Mouse (Mus musculus) G1E (cell line): ENCODE results near the gene Lrrc8d.

Source experiments
- CTCF ChIP-seq: IDR thresholded peaks from 2 replicates; pipeline ENCODE4 v1.5.1; 2012; ENCODE audit warnings: low read depth, low read length, inconsistent platforms, mixed read lengths
- GATA1 ChIP-seq: IDR thresholded peaks from 2 replicates; pipeline ENCODE4 v1.6.1; 2012; ENCODE audit warnings: borderline replicate concordance, low read length, inconsistent platforms, mixed read lengths
- GATA2 ChIP-seq: IDR thresholded peaks from 2 replicates; pipeline ENCODE4 v1.6.1; 2012; ENCODE audit warnings: low read depth, low read length, inconsistent platforms, borderline replicate concordance
- POLR2AphosphoS5 ChIP-seq: IDR thresholded peaks from 2 replicates; pipeline ENCODE4 v1.6.1; 2012; ENCODE audit warnings: low read depth, low read length, inconsistent platforms; ENCODE audit not compliant: insufficient replicate concordance

DNA sequence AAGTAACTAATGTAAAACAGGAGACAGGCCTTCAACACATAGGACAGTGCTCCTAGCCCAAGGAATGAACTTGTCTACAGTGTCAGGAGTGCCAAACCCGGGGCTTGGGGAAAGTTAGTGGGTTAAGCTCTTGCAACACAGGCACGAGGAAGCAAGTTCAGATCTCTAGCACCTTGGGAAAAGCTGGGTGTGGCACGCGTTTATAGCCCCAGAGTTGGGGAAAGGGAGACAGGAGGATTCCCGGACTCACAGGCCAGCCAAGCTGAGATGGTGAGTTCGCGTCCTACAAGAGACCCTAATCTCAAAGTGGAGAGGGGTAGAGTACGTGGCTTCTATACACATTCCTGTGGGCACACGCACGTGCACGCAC lies 3.5 kb downstream of the Lrrc8d start:
- TF ChIP-seq GATA1 (no peak), CTCF (no peak), POLR2AphosphoS5 (no peak), GATA2 (no peak)
